Mouse (Mus musculus) ES-Bruce4 (cell line): Measurements from ENCODE around the gene Slc22a16. TPM values are rescaled to one million over a fixed set of nuclear protein-coding genes. Genes with fewer than 3 reads are reported as not detected.
"Not testable (repeated sequence)": the region's sequence is repeated elsewhere in the genome, so short reads cannot be mapped to it uniquely, and the experiment has no call there.

ENCODE experiments used
- H3K27ac ChIP-seq: 2 replicates; pipeline ENCODE4 v1.5.1; 2012; ENCODE audit warnings: low read length, inconsistent platforms; ENCODE audit not compliant: insufficient read depth
- H3K27me3 ChIP-seq: 2 replicates; pipeline ENCODE4 v1.6.1; 2012; ENCODE audit warnings: mild to moderate bottlenecking, low read length, inconsistent platforms; ENCODE audit not compliant: control insufficient read depth, poor library complexity, insufficient read depth, severe bottlenecking
- H3K36me3 ChIP-seq: 2 replicates; pipeline ENCODE4 v1.6.1; 2012; ENCODE audit warnings: inconsistent platforms, mild to moderate bottlenecking, low read length, moderate library complexity; ENCODE audit not compliant: control insufficient read depth, poor library complexity, insufficient read depth, severe bottlenecking
- H3K4me1 ChIP-seq: one replicate; pipeline ENCODE4 v1.8.1; 2011; ENCODE audit warnings: low read length; ENCODE audit not compliant: control insufficient read depth, insufficient read depth
- H3K4me3 ChIP-seq: 2 replicates; pipeline ENCODE4 v1.5.1; 2011; ENCODE audit warnings: low read depth, mild to moderate bottlenecking, low read length
- H3K9ac ChIP-seq: 2 replicates; pipeline ENCODE4 v1.6.1; 2012; ENCODE audit warnings: low read depth, mild to moderate bottlenecking, inconsistent platforms; ENCODE audit not compliant: poor library complexity, severe bottlenecking
- H3K9me3 ChIP-seq: replicated peaks from 2 replicates; pipeline ENCODE4 v1.6.1; 2012; ENCODE audit warnings: mild to moderate bottlenecking, low read length, inconsistent platforms; ENCODE audit not compliant: control insufficient read depth, poor library complexity, insufficient read depth, severe bottlenecking
- CTCF ChIP-seq: IDR thresholded peaks from one replicate; pipeline ENCODE4 v1.8.1; 2011; ENCODE audit warnings: low read depth, low read length
- EP300 ChIP-seq: IDR thresholded peaks from 2 replicates; pipeline ENCODE4 v1.6.1; 2011; ENCODE audit warnings: low read depth, low read length; ENCODE audit not compliant: insufficient read depth
- POLR2A ChIP-seq: IDR thresholded peaks from one replicate; pipeline ENCODE4 v1.8.1; 2011; ENCODE audit warnings: low read length; ENCODE audit not compliant: insufficient read depth
- polyA plus RNA-seq: library from polyadenylated mRNA; stranded (reverse); fragments of >200 nt; gene quantifications from 2 replicates; pipeline ENCODE4 v1.2.4, GENCODE M21; 2011; ENCODE audit warnings: low read depth; ENCODE audit not compliant: missing spikeins, insufficient read depth, insufficient read length

The Slc22a16 gene
- polyA plus RNA-seq, 1 experiment: not detected

DNA sequence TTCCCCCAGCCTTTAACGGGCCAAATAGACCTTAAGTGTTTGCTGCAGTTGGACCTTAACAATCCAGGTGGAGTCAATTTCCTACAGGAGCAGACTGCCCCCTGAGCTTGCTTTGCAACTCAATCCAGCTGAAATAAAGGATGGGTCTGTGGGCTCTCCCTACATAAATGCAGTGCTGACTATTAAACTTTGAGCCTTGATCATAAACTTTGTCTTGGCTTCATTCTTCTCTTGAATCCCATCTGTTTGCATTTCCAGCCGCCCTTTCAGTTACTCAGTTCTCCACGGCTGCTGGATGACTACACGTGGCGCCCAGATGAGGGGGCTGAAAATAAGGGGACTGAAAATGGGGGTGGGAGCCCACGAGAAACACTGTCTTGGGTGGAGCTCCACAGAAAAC is 28.8 kb upstream of the Slc22a16 start:
- no peak overlapping the region for H3K9ac ChIP-seq
- no peak for TF ChIP-seq EP300
- TF ChIP-seq CTCF: no peak
- H3K4me1 ChIP-seq: no peaks in the 10 kb centered on the region
- no peaks in the 10 kb centered on the region for H3K27me3 ChIP-seq
- H3K9me3 ChIP-seq: peaks cover 5% of the 10 kb centered on the region
- H3K4me3 ChIP-seq: no peak overlapping the region
- no peaks in the 10 kb centered on the region for H3K36me3 ChIP-seq
- no peak overlapping the region for H3K27ac ChIP-seq

DNA sequence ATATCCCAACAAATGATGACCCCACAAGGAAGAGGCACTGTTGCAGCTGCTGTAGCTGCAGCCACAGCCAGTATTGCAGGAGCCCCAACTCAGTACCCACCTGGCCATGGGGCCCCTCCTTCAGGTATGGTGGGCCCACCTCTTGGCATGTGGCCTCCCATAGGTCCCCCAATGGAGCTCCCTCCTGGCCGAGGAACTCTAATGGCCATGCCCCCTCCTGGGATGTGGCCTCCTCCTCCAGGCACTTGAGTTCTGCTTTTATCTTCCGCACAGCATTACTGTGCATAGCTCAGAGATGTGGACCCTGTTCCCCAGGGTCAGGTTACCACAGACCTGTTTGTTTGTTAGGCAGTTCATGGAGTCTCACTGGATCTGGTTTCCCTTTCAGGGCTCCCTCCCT is 20.8 kb upstream of the Slc22a16 start:
- no peaks in the 10 kb centered on the region for H3K9me3 ChIP-seq
- H3K27ac ChIP-seq: no peak overlapping the region
- H3K27me3 ChIP-seq: no peaks in the 10 kb centered on the region
- H3K36me3 ChIP-seq: no peaks in the 10 kb centered on the region
- H3K4me3 ChIP-seq: no peak overlapping the region
- no peak for TF ChIP-seq POLR2A
- TF ChIP-seq CTCF: no peak
- TF ChIP-seq EP300: no peak
- no peak overlapping the region for H3K9ac ChIP-seq
- H3K4me1 ChIP-seq: no peaks in the 10 kb centered on the region

DNA sequence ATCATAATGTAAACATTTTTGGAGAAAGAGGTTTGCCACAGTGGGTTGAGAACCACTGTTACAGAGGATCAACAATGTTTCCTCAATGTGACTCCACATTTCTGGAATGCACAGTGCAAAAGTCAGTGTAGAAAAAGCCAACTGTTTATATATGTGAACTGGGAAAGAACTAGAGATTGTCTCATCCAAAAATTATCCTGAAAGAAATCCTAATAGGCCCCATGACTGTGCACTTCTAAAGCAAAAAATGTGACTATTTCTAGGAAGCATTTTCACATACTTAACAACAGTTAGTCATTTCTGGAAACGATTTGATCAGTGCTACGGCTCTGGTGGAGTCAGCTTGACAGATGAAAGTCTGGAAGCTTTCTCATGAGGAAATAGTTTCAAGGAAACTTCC is 18.3 kb upstream of the Slc22a16 start:
- Histone ChIP-seq H3K36me3 (no peaks in the 10 kb centered on the region), H3K4me3 (no peak overlapping the region), H3K4me1 (no peaks in the 10 kb centered on the region), H3K27me3 (no peaks in the 10 kb centered on the region), H3K9me3 (peaks cover 4% of the 10 kb centered on the region; the same call in 1 of the 2 replicates), H3K9ac (no peak overlapping the region), H3K27ac (no peak overlapping the region)
- TF ChIP-seq CTCF (no peak), EP300 (no peak), POLR2A (no peak)

DNA sequence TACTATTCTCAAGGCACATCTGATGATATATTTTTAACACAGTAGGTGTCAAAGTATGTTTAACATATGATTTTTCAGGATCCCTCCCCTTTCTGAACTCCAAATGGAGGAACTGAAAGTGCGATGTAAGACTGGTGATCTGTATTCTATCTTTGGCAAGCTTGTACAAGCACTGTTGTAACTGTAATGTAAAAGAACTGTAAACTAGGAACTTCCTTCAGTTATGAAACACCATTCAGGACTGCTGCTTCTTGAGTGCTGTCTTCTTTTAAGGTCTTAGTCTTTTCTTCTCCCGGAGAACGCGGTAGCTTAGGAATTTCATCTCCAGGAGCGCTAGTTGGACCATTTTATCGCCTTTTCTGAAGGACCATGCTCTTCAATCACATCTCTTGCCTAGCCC is 4.4 kb upstream of the Slc22a16 start:
- H3K9me3 ChIP-seq: peaks cover 32% of the 10 kb centered on the region
- H3K27ac ChIP-seq, H3K4me3 ChIP-seq, H3K36me3 ChIP-seq, H3K4me1 ChIP-seq, H3K27me3 ChIP-seq, H3K9ac ChIP-seq: not testable (repeated sequence)

DNA sequence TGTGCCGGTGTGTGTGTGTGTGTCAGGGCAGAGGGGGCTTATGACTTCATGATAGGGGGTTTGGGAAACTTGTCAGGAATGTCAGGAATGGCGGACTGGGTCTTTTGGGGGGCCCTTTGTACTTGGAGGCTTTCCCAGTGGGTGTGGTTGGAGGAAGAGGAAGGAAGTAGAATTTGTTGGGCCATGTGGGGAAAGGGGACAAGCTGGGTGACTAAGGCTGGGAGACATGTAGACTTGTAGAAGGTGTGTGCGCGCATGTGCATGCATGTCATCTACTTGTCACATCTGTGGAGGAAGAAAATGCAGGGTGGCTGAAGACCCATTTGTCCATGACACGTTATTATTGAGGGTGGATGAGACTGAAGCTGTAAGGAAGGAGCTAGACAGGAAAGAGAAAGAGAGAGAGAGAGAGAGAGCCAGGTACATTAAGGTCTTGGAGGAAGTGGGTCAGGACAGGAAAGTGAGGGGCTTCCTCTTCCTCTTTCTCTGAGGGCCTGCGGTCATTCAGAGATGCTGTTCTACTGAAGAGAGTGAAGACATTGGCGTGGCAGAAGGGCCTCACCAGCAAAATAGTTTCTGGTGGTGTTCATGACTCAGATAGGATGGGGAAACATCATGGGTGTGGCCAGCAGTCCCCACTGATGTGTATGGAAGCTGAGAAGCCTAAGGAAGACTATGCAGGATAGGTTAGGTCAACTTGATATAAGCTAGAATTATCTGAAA is 5.9 kb downstream of the Slc22a16 start:
- peaks cover 7% of the 10 kb centered on the region; the same call in 1 of the 2 replicates for H3K9me3 ChIP-seq
- no peaks in the 10 kb centered on the region for H3K36me3 ChIP-seq
- no peak for TF ChIP-seq EP300
- TF ChIP-seq CTCF: no peak
- TF ChIP-seq POLR2A: no peak
- no peaks in the 10 kb centered on the region for H3K27me3 ChIP-seq
- no peaks in the 10 kb centered on the region for H3K4me1 ChIP-seq
- H3K27ac ChIP-seq: no peak overlapping the region
- no peak overlapping the region for H3K9ac ChIP-seq
- no peak overlapping the region for H3K4me3 ChIP-seq

DNA sequence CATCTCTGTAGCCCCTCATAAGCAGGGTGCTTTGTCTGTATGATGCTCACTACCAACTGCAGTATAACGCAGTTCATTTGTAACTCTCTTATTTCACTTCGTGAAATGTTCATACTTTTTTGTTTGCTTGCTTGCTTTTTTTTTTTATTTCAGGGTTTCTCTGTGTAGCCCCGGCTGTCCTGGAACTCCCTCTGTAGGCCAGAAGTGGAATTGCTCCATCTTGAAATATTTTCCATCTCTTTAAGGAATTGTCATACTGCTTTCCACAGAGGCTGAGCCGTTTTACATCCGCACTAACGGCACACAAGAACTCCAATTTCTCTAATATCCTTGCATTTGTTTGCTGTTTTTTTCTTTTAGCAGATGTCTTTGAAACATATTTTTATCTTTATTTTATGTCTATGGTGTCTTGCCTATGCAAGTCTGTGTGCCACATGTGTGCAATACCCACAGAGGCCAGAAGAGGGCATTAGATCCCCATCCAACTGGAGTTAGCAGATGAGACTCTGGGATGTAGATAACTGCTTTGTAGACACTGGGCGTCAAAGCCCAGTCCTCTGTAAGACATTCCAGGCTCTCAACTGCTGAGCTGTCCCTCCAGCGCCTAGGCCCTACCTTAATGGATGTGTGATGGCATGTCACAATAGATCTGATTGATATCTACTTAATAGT is 13.6 kb downstream of the Slc22a16 start:
- H3K4me1 ChIP-seq: no peaks in the 10 kb centered on the region
- H3K4me3 ChIP-seq: no peak overlapping the region
- no peak overlapping the region for H3K9ac ChIP-seq
- H3K27me3 ChIP-seq: no peaks in the 10 kb centered on the region
- H3K27ac ChIP-seq: no peak overlapping the region
- TF ChIP-seq CTCF: no peak
- no peak for TF ChIP-seq POLR2A
- no peak for TF ChIP-seq EP300
- no peaks in the 10 kb centered on the region for H3K9me3 ChIP-seq
- H3K36me3 ChIP-seq: no peaks in the 10 kb centered on the region
